Comparison of ENCODE assay signal across 9 mouse cellular contexts in genomic region chr3:79738451-79738850, GRCm38 (mm10). TPM values are rescaled to one million over a fixed set of nuclear protein-coding genes. Genes with fewer than 3 reads are reported as not detected.
"Had no signal": no experiment of that assay in that cellular context is flagged by ENCODE, and none has a peak within 500 bp of the region (broad histone marks: within the 10 kb centered on the region; RNA-seq: fewer than 3 reads in every experiment).

No protein-coding gene starts in this region.

- DNase-seq: kidney, postnatal 10 days; kidney, postnatal 4 days; lung, adult 18-20 months; right cerebral cortex, adult 18-20 months; thymus, postnatal 4 days had no signal

RNA-seq across cellular contexts. Expression of gene Rxfp1, which starts 0.8 kb away (rescaled TPM):
- total RNA-seq: megakaryocyte-erythroid progenitor cell, adult 5-6 weeks had no signal
- polyA plus RNA-seq: kidney, embryonic 14.5 days; midbrain, embryonic 12.5 days; stomach, postnatal 0 days had no signal
